Mouse (Mus musculus) MEL-GATA-1-ER (cell line): Measurements from ENCODE around the gene Paqr4.

Experiments used
- DNase-seq: peaks from one replicate; pipeline ENCODE4 v3.0.0-alpha.2; 2012; ENCODE audit warnings: low read depth; ENCODE audit errors: extremely low read depth

Paqr4 gene

DNA sequence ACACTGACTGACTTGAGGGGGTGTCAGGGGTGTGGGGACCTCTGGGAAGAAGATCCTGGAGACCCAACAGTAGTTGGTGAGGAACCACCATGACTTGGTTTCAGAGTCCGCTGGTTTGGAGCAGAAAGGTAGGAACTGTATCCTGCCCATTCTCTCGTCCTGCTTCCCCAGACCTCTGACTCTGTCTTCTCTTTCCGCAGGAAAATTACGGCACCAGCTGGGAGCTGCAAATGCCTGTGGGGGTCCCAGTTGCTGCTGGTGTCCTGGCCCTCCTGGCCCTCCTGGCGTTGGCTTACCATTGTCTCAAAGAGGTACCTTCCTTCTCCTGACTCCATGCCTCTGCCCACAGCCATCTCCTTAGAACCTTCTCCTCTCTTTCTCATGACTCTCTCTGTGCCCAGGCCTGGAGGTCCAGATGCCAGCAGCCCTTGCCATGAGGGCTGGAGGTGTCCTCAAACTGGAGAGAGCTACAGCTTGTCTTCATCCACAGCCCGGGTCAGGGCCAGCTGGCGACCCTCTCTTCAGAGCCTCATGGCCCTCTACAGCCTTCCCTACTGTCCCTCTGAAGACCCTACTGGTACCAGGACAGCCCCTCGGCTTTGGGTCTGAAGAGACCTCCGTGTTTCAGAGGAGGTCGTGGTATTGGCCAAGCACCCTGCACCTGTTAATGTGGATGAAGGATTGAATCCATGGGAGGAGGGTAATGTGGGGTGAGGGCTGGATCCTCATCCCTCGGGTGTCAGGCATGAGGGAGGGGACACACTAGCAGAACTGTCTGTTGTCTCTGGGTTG lies 8.9 kb upstream of the Paqr4 start:
- no peak for DNase-seq

DNA sequence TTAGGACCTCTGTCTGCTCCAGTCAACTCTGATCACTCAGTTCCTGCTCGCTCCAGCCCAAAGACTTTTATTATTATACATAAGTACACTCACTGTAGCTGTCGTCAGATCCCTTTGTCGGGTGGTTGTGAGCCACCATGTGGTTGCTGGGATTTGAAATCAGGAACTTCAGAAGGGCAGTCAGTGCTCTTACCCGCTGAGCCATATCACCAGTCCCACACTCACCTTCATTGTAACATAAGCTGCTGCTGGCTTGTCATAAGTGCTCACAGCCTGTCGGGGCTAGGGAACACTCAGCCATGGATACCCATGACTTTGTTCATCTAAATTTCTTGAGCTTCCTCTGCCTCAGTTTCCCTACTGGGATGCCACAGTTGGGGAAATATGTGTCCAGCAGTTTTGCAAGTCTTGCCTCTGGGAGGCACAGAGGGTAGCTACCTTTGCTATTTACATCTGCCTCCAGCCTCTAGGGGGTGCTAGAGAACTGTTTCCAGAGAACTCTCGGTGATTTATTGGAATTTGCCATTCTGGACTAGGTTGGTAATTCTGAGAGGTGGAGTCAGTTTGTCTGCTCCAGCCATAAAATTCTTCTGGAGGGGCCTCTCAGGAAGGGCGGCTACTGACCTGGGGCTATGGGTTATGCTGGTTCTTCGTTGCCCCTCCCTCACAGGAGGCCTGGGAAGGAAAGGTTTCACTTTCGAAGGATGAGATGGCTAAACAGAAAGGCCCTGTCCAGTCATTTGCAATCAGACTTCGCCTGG lies 8.1 kb upstream of the Paqr4 start:
- DNase-seq: peak; percentile 76

DNA sequence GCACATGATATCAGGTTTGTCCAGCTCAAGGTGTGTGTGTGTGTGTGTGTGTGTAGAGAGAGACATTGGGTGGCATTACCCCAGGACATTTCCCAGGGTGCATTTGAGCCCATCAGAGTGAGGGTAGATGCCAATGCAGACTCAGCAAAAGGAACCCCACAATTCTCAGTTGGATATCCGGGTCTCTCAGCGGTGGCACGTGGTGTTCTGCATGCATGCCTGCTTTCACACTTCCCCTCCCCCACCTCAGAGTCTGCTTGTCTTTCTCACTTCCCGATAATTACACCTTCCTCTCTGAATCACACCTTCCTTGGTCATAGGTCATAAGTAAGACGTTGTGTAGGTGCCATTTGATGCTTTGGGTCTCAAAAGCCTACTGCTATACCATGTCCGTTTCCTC lies 7.4 kb upstream of the Paqr4 start:
- DNase-seq: no peak

DNA sequence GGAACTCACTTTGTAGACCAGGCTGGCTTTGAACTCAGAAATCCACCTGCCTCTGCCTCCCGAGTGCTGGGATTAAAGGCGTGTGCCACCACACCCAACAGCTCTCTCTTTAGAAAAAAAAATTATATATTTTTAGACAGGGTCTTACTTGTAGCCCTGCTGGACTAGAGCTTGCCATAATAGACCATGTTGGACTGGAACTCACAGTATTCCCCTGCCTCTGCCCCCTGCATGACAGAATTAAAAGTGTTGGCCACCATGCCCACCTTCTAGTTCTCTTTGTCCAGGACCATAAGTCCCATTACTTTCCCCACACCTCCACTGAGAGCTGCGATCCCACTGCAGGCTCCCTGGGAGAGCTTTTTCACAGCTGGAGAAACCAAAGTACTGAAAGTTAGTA lies 6.8 kb upstream of the Paqr4 start:
- DNase-seq: no peak

DNA sequence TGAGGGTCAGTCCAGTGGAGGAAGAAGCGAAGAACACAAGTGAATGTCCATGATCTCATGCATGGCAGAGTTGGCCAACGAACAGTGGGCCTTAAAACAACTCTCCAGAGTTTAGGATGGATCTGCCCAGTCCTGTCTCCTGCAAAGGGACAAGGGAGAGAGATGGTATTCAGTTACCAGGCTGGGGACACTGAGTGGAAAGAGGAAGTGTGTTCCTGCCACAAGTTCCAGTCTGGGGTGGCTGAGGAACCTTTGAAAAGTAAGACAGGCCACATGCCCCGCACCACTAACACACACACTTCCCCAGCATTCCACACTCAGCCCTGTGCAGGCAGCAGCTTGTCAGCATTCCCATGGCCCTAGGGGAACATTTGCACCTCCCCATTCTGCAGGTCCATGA lies 6.1 kb upstream of the Paqr4 start:
- peak; percentile 55 for DNase-seq

DNA sequence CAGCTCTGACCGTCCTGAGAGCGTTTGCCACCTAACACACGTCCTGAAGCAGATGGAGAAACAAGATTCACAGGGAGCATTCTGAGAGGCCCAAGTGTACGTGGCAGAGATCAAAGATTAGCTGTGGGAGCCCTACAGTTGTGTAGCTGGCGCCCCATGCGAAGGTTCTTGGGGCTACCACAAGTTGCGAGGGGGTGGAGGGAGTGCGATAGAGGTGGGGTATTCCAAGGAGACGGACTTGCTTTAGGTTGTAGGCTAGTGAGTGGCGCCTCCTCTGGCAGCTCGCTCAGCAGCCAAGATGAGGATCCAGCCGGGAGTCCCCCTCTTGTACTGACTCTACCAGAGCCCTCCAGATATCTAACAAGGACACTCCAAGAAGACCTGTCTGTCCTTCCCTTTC lies 5.6 kb upstream of the Paqr4 start:
- no peak for DNase-seq

DNA sequence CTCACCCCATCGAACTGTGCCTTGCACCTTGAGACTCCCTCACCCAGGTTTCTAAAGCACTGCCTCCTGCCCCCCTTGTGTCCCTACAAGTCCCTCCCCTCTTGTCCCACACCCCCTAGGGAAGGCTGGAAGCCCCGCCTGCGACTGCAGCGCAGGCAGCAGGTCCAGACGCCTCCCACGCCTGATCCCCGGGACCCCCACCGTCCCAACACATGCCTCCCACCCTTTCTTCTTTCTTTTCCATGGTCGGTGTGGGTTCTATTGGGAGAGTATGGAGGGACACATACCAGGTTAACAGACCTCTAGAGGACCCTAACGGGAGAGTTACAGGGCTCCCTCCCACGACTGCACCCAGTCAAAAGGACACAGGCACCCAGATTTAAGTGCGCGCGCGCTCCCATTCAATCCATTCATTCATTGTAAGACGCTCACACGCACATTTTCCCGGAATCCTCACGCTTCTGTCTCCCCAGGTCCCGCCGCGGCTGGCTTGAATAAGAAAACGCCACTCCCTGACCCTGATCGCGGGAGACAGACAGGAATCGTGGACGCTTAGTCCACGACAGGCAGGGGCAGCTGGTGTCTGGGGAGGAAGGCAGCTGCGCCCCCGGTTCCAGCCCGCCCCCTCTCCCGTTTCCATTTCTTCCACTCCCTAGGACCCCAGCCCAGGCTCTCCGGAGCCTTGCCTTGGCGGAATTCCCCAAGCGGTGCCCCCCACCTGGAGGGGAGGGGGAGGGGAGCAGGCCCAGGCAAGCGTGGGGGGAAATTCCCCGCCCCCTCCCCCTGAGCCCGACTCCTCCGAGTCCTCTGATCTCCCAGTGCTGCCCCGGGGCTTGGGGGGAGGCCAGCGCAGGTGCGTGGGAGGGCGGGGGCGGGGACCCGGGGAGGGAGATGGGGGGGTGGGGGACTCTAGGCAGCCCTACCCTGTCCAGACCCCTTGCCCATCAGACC lies 4.9 kb upstream of the Paqr4 start, which contains the start of gene Kremen2:
Gene Kremen2, minus strand, starts transcription at position 533 of the 951 bp plus-strand sequence.
- DNase-seq: no peak

DNA sequence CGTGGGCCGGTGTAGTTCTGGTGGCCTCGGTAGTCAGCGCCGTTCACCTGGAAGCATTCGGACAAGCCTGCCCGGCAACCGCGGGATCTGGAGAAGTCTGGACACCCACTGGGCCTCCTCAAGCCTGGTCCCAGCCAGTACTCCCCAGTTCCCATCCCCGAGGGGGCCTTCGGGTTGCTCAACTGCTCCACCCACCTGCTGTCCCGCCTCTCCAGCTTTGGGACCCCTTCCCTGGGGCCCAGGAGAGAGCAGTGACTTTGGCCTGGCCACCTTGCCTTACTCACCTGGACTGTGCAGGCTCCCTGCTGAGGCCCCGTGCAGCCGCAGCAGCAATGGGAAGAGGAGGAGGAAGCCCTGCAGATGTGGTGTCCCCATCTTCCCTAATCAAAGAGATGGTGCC lies 4.0 kb upstream of the Paqr4 start:
- no peak for DNase-seq

DNA sequence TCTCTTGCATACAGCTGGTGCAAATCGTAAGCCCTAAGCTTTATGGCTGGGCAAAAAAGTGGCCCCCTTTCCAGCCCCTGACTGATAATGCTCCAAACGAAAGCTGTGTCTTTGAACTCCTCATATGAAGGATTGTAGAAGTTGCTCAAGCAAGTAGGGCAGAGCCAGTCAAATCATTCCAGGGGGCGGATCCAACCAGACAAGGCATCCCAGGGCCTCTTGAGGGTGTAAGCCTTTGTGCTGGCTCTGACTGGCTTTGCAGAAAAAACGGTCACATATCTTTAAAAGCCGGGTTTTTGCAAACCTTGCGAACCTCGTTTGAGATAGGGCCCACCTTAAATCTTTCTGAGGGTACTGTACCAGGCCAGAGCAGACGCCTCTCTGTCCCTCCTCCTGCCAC lies 3.4 kb upstream of the Paqr4 start:
- no peak for DNase-seq

DNA sequence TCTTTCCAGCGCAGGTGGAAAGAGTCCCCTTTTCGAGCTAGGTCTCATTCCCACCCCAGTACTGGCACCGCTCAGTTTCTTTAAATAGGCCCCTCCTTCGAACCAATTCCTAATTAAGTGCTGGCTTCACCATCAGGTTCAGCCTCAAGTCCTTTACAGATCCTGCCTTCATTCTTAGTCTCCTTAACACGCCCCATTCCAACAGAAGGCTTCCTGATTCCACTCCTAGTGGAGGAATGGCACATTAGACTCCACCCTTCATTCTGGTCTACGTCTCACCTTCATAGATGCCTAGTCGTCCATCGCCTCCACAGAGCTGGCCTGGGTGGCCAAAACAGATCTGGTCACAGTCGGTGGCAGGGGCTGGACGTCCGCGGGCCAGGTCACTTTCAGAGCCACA lies 2.3 kb upstream of the Paqr4 start:
- DNase-seq: no peak

DNA sequence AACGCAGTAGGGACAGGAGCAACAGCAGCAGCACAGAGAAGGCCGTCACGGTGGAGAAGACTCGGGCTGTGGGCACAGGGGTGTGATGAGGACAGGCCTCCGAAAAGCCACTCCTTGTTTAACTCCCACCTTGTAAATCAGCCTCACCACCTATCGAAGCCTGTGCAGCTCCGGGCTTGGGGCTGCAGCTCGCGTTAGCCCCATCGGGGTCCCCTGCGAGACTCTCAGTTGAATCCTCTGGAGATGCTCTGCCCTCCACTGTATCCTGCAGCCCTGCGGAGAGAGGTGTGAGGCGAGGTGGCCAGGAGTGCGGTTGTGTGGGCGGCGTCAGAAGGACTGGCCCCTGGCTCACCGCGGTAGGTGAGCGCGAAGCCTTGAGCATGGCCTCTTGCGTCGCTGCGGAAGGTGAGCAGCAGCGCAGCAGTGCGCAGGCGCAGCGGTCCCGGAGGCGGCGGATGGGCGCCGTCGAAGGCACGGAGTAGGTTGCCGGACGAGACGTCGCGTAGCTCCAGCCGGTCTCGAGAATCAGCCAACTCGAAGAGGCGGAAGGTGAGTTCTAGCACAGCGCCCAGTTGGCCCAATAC lies 1.6 kb upstream of the Paqr4 start:
- DNase-seq: no peak

DNA sequence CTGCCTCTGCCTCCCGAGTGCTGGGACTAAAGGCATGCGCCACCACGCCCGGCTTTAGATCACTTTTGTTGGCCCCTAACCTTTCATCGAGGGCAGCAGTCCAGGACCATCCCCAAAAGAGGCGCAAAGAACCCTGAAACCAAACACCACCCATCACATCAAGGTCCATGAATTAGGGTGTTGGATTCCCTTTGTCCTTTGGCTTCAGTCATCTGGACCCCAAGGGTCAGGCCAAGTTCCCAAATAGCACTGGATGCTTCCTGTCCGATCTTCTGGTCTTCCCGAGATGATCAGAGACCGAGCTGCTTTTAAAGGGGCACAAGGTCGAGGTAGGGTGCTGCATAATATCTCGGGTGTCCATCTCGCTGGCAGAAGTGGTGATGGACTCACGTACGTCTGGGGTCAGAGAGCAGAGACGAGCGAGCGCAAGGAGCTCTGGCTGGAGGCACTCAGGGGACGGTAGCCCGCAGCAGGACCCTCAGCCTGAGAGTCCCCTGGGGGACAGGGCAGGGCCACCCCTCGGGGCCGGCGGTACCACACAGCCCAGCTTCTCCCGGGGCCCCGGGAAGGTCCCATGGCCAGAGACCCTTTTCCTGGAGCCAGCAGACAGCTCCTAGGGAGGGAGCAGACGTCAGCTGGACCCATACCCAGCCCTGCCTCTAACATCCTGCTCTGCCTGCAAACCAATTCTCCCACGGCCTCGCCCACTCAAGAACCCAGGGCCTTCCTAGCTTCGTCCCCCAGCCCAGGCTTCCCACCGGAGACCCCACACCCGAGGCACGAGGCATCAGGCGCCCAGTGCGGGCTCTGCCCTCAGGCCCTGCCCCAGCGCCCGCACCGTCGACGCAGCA lies 917 bp upstream of the Paqr4 start:
- DNase-seq: no peak

DNA sequence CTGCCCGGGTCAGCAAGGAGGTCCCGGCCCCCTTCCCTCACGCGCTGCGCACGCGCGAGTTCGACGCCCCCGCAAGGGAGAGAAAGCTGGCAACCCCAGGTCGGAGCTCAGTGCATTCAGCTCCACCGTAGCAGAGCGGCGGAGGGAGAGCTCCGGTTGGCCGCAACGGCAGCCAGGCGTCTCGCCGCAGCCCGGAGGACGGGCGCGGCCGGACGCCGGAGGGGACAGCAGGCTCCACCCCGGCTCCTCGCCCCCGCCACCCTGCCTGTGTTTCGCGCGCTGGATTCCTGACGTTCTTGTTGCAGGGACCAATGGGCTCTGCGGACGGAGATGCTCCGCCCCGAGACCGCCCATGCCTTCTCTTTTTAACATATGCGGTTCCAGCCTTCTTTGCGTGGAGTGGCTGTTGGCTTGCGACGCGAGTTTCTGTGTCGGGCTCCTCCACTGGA lies 507 bp downstream of the Paqr4 start:
- peak; percentile 67 for DNase-seq

DNA sequence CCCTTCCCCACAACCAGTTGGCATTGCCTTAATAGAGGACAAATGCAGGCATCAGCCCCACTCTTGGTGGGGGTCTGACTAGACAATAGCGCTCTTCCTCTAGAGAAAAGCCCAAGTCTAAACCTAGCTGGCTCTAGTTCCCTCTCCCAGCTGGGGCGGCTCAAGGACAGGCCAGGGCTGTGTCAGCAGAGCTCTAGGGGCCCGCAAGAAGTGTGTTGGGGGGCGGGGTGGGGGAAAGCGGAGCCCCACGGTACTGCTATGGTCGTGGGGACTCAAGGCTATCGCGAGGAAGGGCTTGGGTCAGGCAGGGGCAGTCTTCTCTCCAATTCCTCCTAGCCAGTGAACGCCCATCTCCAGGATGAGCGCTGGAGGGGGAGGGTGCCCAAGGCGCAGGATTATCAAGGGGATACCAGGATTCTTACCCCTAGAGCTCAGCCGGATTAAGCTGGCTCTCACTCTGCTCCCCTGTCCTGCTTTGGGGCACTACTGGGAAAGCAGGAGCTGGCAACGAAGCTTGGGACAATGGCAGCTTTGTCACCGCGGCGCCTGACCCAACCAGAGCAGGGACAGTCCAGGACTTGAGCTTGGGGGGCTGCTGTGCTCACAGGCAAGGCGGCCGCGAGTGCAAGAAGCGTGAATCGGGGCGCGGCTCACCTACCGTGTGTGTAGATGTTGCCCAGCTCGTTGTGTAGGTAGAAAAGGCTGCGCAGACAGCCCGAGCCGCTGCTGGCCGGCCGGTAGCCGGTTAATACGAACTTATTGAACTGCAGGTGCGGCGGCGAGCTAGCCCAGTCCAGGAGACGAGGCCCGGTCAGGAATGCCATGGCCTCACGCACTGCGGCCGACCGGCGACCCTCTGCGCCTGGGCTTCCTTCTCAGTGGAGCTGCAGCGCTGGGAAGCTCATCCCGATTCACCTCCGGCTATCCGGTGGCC lies 1.2 kb downstream of the Paqr4 start:
- DNase-seq: no peak

DNA sequence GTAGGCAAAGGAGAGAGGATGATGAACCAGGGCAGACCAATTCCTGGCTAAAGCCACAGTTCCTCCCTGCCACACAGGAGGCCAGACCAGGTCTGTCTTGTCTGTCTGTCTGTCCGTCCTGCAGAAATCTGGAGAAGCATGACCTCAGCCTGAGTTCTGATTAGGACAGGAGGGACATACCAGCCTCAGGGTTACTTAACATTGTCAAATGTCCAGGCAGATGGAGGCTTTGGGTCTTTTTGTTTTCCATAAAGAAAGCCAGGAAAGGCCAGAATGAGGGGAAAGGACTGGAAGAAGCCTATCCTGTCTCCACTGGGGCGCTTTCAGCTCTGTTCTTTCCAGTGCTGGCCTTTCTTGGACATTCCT lies 1.8 kb downstream of the Paqr4 start:
- DNase-seq: no peak

DNA sequence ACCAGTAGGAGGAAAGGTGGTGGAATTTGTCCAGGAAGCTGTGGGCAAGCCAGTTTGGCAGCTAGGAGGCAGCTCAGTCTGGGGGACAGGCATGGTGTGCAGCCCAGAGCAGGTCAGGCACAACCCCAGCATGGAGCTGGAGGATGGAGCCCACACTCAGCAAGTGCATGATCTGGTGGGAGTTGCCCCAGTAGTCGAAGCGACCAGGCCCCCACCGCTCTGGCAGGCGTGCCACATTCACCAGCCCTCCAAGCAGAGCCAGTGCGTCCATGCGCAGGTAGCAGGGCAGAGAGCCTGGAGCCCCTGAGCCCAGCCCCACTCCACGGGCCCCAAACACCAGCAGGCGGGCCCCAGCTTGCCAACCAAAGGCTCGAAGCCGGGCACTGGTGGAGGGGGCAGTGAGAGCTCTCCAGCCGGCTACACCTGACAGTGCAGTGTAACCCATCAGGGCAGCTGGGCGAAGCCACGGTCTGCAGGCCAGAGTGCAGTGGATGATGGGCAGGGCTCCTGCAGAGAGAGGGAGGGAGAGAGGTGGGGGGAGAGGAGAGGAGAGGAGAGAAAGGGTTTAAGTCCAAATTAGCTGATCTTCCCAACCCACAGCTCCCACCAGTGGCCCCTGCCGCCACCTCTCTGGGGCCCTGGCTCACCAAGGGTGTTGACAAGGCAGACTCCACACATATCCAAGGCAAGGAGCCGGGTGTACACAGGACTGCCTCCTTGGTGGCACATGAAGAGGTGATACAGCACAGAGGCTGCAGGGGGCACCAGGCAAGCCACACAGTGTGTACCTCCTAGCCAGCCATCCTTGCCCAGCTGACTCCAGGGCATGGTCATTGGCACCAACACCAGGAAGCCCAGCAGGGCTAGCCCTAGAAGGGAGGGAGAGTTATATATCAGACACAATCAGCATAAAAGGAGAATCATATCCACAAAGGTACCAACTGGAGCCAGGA lies 2.9 kb downstream of the Paqr4 start:
- no peak for DNase-seq

DNA sequence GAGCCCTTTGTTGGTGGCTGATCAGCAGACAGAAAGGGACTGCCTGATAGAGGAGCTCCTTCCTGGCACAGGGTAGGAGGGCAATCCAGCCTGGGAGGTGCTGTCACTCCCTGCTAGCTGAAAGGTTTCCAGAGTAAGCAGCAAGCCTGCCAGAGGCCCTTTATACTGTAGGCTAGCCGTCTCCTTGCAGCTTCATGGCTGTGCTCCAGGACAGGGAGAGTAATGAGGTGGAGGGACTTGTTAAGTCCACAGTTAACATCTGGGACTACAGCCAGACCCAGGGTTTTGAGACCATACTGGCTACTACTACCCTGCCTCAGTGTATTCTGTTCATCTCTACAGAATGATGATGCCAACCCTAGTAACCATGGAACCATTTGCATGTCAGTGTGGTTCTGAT lies 6.3 kb downstream of the Paqr4 start:
- no peak for DNase-seq

DNA sequence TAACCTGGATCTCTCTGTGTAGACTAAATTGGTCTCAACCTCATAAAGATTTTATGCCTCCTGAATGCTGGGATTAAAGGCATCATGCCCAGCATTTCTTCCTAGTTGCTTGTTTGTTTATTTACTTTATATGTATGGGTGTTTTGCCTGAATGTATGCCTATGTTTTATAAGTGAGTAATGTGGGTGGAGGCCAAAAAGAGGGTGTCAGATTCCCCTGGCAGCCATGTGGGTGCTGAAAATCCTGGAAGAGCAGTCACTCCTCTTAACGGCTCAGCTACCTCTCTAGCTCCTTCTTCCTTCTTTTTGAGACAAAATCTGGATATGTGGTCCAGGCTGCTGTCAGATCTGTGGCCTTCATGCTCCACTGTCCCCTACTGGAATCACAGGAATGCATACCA lies 10.2 kb downstream of the Paqr4 start:
- DNase-seq: no peak
